Mouse (Mus musculus): ENCODE measurements around the gene Stip1.

GRCm38 (mm10) chr19:6985951-6986708, 53.6 kb downstream of the Stip1 start:
- TF ChIP-seq CTCF (IDR thresholded peaks at IDR 0.05) (no peak), EP300 (IDR thresholded peaks at IDR 0.05) (no peak)
